ENCODE assay signal across 8 mouse cellular contexts in the genomic region with DNA sequence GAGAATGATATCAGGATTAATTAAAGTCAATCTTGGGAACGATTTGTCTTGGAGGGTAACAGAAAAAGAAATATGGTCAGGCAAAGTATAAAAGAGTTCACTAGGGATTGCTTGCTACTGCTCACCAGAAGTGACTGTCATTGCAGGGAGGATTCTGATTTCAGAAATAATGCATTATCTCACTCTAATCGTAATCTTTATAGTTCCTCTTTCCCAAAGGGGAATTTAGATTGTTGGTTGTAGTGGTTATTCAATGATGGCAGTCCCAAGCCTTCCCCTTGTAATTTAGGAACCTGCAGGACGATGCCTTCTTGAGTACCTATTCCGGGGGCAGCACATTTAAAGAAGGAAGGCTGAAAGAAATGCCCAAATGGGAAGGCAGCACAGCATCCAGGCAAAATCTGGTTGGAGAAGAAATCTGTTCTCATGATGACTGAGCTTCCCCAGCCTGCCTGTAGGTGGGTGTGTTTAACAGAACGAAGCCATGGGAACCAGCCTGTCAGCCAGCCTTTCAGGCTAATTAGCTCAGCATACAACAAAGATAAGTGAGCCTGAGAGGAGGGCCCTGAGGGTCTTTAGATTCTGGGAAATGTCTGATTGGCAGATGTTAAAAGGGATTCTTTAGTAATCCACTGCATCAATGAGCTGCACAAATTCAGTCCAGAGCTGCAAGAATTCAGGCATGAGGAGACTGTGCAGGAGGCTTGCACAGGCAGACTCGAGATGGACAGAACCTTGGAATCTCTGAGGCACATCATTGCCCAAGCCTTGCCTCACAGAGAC. TPM values are rescaled to one million over a fixed set of nuclear protein-coding genes. Genes with fewer than 3 reads are reported as not detected.
DNase-seq lines count a peak whose midpoint lies in the region; ATAC-seq and TF ChIP-seq lines count a peak whose summit lies in the region.

Gene Lix1, plus strand, starts transcription at position 451 of the 783 bp plus-strand sequence.

- intact Hi-C loops in gastrocnemius, postnatal 14 days (cut with DNase I; ENCODE audit: low total_unique reads), result no loop called here
- intact Hi-C loops in gastrocnemius, postnatal 36 days (cut with DNase I), result no loop called here
- intact Hi-C loops in heart, adult 2 months (cut with DNase I), result no loop called here

- ATAC-seq in common myeloid progenitor, adult 5-6 weeks (replicated peaks; ENCODE audit: low read depth, poor library complexity, severe bottlenecking), result peak; percentile 63
- peak; percentile 91 for ATAC-seq in limb, embryonic 11.5 days (ENCODE audit: insufficient number of reproducible peaks, low FRiP score, low TSS enrichment, low read depth)

- DNase-seq in gastrocnemius, postnatal 14 days, result peak; percentile 33
- no peak for DNase-seq in gastrocnemius, postnatal 36 days
- peak in 1 of 2 experiments; percentile 35 for DNase-seq in heart, adult 2 months
- DNase-seq in kidney, adult 8-10 months, result peak; percentile 3 to 27
- DNase-seq in limb, embryonic 11.5 days (ENCODE audit: low spot score), result peak; percentile 81
- peak; percentile 65 for DNase-seq in neural tube, embryonic 10.5 days (ENCODE audit: extremely low spot score, low spot score)
- peak; percentile 28 for DNase-seq in yolk sac, embryonic 10.5 days (ENCODE audit: low spot score)

- no peak within 1 kb of the TSS for H3K4me3 ChIP-seq in heart, adult 2 months
- H3K4me3 ChIP-seq in limb, embryonic 11.5 days (ENCODE audit: low read depth, low read length), result peak within 1 kb of the TSS; percentile 35

- H3K4me2 ChIP-seq in limb, embryonic 11.5 days (ENCODE audit: low read depth, severe bottlenecking), result peak within 1 kb of the TSS; percentile 46

- H3K9me3 ChIP-seq in limb, embryonic 11.5 days (ENCODE audit: control insufficient read depth, low read length), result no peaks in the 10 kb centered on the region

- TF ChIP-seq POLR2A in heart, adult 2 months (IDR thresholded peaks at IDR 0.05; ENCODE audit: insufficient read depth, low read depth, low read length), result no peak

- peak; percentile 65 for TF ChIP-seq CTCF in heart, adult 2 months (IDR thresholded peaks at IDR 0.05)

- no peak within 1 kb of the TSS for H3K27ac ChIP-seq in heart, adult 2 months
- H3K27ac ChIP-seq in limb, embryonic 11.5 days (replicated peaks; ENCODE audit: low read depth, low read length), result peak within 1 kb of the TSS; percentile 63

- no peaks in the 10 kb centered on the region; the same call in none of the 2 replicates for H3K4me1 ChIP-seq in heart, adult 2 months (ENCODE audit: control insufficient read depth, insufficient read depth, low read length)
- peaks cover 9% of the 10 kb centered on the region for H3K4me1 ChIP-seq in limb, embryonic 11.5 days (ENCODE audit: control insufficient read depth, insufficient read depth, low read length)

- no peaks in the 10 kb centered on the region for H3K79me2 ChIP-seq in heart, adult 2 months (replicated peaks; ENCODE audit: control insufficient read depth, insufficient read depth, low read length)

- no peaks in the 10 kb centered on the region for H3K27me3 ChIP-seq in heart, adult 2 months (ENCODE audit: control insufficient read depth, insufficient read depth, low read length)
- no peaks in the 10 kb centered on the region for H3K27me3 ChIP-seq in limb, embryonic 11.5 days (ENCODE audit: control insufficient read depth, insufficient read depth, low read length)

- no peak within 1 kb of the TSS for H3K9ac ChIP-seq in heart, adult 2 months (ENCODE audit: low read depth, low read length)
- peak within 1 kb of the TSS; percentile 52 for H3K9ac ChIP-seq in limb, embryonic 11.5 days (ENCODE audit: low read length)

- WGBS in heart, adult 2 months, result 32% methylated on average over 6 of the region's 6 CpGs
- 30% methylated on average over 6 of the region's 6 CpGs for WGBS in limb, embryonic 11.5 days

- no peaks in the 10 kb centered on the region for H3K36me3 ChIP-seq in heart, adult 2 months (ENCODE audit: control insufficient read depth, insufficient read depth, low read length)
- no peaks in the 10 kb centered on the region; the same call in 1 of the 2 replicates for H3K36me3 ChIP-seq in limb, embryonic 11.5 days (ENCODE audit: control insufficient read depth, insufficient read depth, low read length)

- no peak for TF ChIP-seq EP300 in heart, adult 2 months (IDR thresholded peaks at IDR 0.05; ENCODE audit: insufficient read depth, low read depth, low read length)

RNA-seq across cellular contexts. Expression of gene Lix1, which starts in this region (rescaled TPM):
- 1 to 10 TPM; 2.9 to 3.2 TPM for total RNA-seq in gastrocnemius, postnatal 14 days (2021)
- 1 to 10 TPM; 1.4 to 2.0 TPM for total RNA-seq in gastrocnemius, postnatal 36 days (2021)
- total RNA-seq in common myeloid progenitor, adult 5-6 weeks (2017), result not detected in 2 replicates
- 1 to 10 TPM; 6.2 to 7.0 TPM for total RNA-seq in heart, adult 2 months (2021)
- polyA plus RNA-seq in heart, adult 2 months (2012; rRNA removed), result 1.7 and 2.8 TPM in 2 replicates
- polyA plus RNA-seq in limb, embryonic 11.5 days (2014; fragmentation: Nextera tagmentation; extraction: Ambion mirVana), result 98.9 and 104 TPM in 2 replicates

Comparison
In these comparisons a context has a peak if more than half of its experiments do, and no peak if none do; other contexts are left out.
1. RNA of gene Lix1 (polyA plus RNA-seq): 98.9 to 104 TPM in limb, embryonic 11.5 days; 1.7 to 2.8 TPM in heart, adult 2 months; every median in the first group is over 10 times any median in the second.
2. DNase-seq: peak in gastrocnemius, postnatal 14 days (single experiment), kidney, adult 8-10 months (2 of 2), limb, embryonic 11.5 days (single experiment), neural tube, embryonic 10.5 days (single experiment) and yolk sac, embryonic 10.5 days (single experiment); none in gastrocnemius, postnatal 36 days (0 of 2).
3. Peak in ATAC-seq in common myeloid progenitor, adult 5-6 weeks; RNA of the gene not detected or under 1 TPM.